Comparison of ENCODE assay signal across 8 mouse cellular contexts in genomic region chr17:47762518-47763340, GRCm38 (mm10). TPM values are rescaled to one million over a fixed set of nuclear protein-coding genes. Genes with fewer than 3 reads are reported as not detected.
DNase-seq lines count a peak whose midpoint lies in the region; ATAC-seq and TF ChIP-seq lines count a peak whose summit lies in the region.

No protein-coding gene starts in this region.

- peaks cover 11% of the 10 kb centered on the region; the same call in 1 of the 2 replicates for H3K27me3 ChIP-seq in forebrain, embryonic 10.5 days (ENCODE audit: poor library complexity, severe bottlenecking)
- no peaks in the 10 kb centered on the region for H3K27me3 ChIP-seq in forebrain, embryonic 11.5 days (ENCODE audit: control insufficient read depth, insufficient read depth, low read length)
- no peaks in the 10 kb centered on the region for H3K27me3 ChIP-seq in heart, embryonic 13.5 days (replicated peaks)
- no peaks in the 10 kb centered on the region for H3K27me3 ChIP-seq in liver, embryonic 11.5 days (replicated peaks; ENCODE audit: control insufficient read depth, insufficient read depth, low read length)

- WGBS in forebrain, embryonic 10.5 days: 82% methylated on average over 13 of the region's 13 CpGs
- 79% methylated on average over 13 of the region's 13 CpGs for WGBS in forebrain, embryonic 11.5 days
- 38% methylated on average over 13 of the region's 13 CpGs for WGBS in heart, embryonic 13.5 days
- WGBS in liver, embryonic 11.5 days: 72% methylated on average over 13 of the region's 13 CpGs
- WGBS in olfactory bulb, adult 2 months: 61% methylated on average over 13 of the region's 13 CpGs

- H3K4me2 ChIP-seq in forebrain, embryonic 11.5 days (ENCODE audit: low read depth, low read length, severe bottlenecking): no peak overlapping the region
- peak overlapping the region; percentile 29 for H3K4me2 ChIP-seq in heart, embryonic 13.5 days
- no peak overlapping the region for H3K4me2 ChIP-seq in liver, embryonic 11.5 days

- H3K4me1 ChIP-seq in forebrain, embryonic 10.5 days: peaks cover 6% of the 10 kb centered on the region
- no peaks in the 10 kb centered on the region for H3K4me1 ChIP-seq in forebrain, embryonic 11.5 days (replicated peaks; ENCODE audit: control insufficient read depth, insufficient read depth, low read length)
- H3K4me1 ChIP-seq in embryonic fibroblast, embryonic 13.5 days (ENCODE audit: control insufficient read depth, insufficient read depth, low read length): peaks cover 13% of the 10 kb centered on the region
- H3K4me1 ChIP-seq in heart, embryonic 13.5 days: peaks cover 50% of the 10 kb centered on the region
- peaks cover 20% of the 10 kb centered on the region for H3K4me1 ChIP-seq in liver, embryonic 11.5 days (replicated peaks; ENCODE audit: control insufficient read depth, insufficient read depth, low read length)
- H3K4me1 ChIP-seq in olfactory bulb, adult 2 months (ENCODE audit: control insufficient read depth, insufficient read depth, low read length): peaks cover 32% of the 10 kb centered on the region

- H3K9ac ChIP-seq in forebrain, embryonic 11.5 days (ENCODE audit: low read length): no peak overlapping the region
- H3K9ac ChIP-seq in heart, embryonic 13.5 days: peak overlapping the region; percentile 50
- 0 out of 2 replicates have a peak overlapping the region, but pooled peaks have one; percentile 1 for H3K9ac ChIP-seq in liver, embryonic 11.5 days (ENCODE audit: low read depth, low read length)

- no peaks in the 10 kb centered on the region for H3K9me3 ChIP-seq in forebrain, embryonic 10.5 days
- H3K9me3 ChIP-seq in forebrain, embryonic 11.5 days (ENCODE audit: control insufficient read depth, low read length): no peaks in the 10 kb centered on the region
- no peaks in the 10 kb centered on the region for H3K9me3 ChIP-seq in heart, embryonic 13.5 days
- no peaks in the 10 kb centered on the region for H3K9me3 ChIP-seq in liver, embryonic 11.5 days (ENCODE audit: control insufficient read depth, low read length)

- H3K27ac ChIP-seq in forebrain, embryonic 10.5 days: peak overlapping the region; percentile 53; the same call in 1 of the 2 replicates
- H3K27ac ChIP-seq in forebrain, embryonic 11.5 days (ENCODE audit: low read depth, low read length): no peak overlapping the region
- H3K27ac ChIP-seq in embryonic fibroblast, embryonic 13.5 days (ENCODE audit: insufficient read depth, low read length): 0 out of 2 replicates have a peak overlapping the region, but pooled peaks have one; percentile 11
- peak overlapping the region; percentile 94 for H3K27ac ChIP-seq in heart, embryonic 13.5 days (replicated peaks)
- H3K27ac ChIP-seq in liver, embryonic 11.5 days (ENCODE audit: low read depth, low read length): no peak overlapping the region
- H3K27ac ChIP-seq in olfactory bulb, adult 2 months (ENCODE audit: insufficient read depth, low read depth, low read length): peak overlapping the region; percentile 70

- TF ChIP-seq POLR2A in embryonic fibroblast, embryonic 13.5 days (IDR thresholded peaks at IDR 0.05; ENCODE audit: low read depth, low read length): no peak
- TF ChIP-seq POLR2A in olfactory bulb, adult 2 months (IDR thresholded peaks at IDR 0.05; ENCODE audit: insufficient read depth, low read depth, low read length): no peak

- no peaks in the 10 kb centered on the region for H3K36me3 ChIP-seq in forebrain, embryonic 10.5 days (replicated peaks)
- no peaks in the 10 kb centered on the region for H3K36me3 ChIP-seq in forebrain, embryonic 11.5 days (ENCODE audit: control insufficient read depth, insufficient read depth, low read length)
- H3K36me3 ChIP-seq in heart, embryonic 13.5 days: no peaks in the 10 kb centered on the region
- H3K36me3 ChIP-seq in liver, embryonic 11.5 days (ENCODE audit: control insufficient read depth, insufficient read depth, low read length): no peaks in the 10 kb centered on the region

- no peak for ATAC-seq in forebrain, embryonic 11.5 days (replicated peaks; ENCODE audit: low FRiP score)
- peak; percentile 38; the same call in 1 of the 2 replicates for ATAC-seq in heart, embryonic 13.5 days (ENCODE audit: extremely low read depth, insufficient number of reproducible peaks, low FRiP score, low TSS enrichment)
- ATAC-seq in liver, embryonic 11.5 days (replicated peaks; ENCODE audit: low FRiP score): no peak

- no peak for TF ChIP-seq CTCF in embryonic fibroblast, embryonic 13.5 days (IDR thresholded peaks at IDR 0.05; ENCODE audit: borderline replicate concordance, insufficient read depth, low read length)
- TF ChIP-seq CTCF in olfactory bulb, adult 2 months (IDR thresholded peaks at IDR 0.05; ENCODE audit: insufficient read depth, low read depth, low read length): no peak

- DNase-seq in forebrain, embryonic 10.5 days (ENCODE audit: extremely low spot score, low spot score): no peak
- DNase-seq in forebrain, embryonic 11.5 days (ENCODE audit: low spot score): no peak
- peak; percentile 77 for DNase-seq in kidney, postnatal 10 days
- no peak for DNase-seq in liver, embryonic 11.5 days (ENCODE audit: low spot score)
- DNase-seq in embryo, embryonic 9.5 days (ENCODE audit: extremely low spot score): no peak

- H3K4me3 ChIP-seq in forebrain, embryonic 10.5 days: no peak overlapping the region
- no peak overlapping the region for H3K4me3 ChIP-seq in forebrain, embryonic 11.5 days (ENCODE audit: low read depth, low read length)
- no peak overlapping the region for H3K4me3 ChIP-seq in embryonic fibroblast, embryonic 13.5 days (ENCODE audit: insufficient read depth, low read length)
- H3K4me3 ChIP-seq in heart, embryonic 13.5 days: no peak overlapping the region
- H3K4me3 ChIP-seq in liver, embryonic 11.5 days (ENCODE audit: low read depth, low read length): no peak overlapping the region
- H3K4me3 ChIP-seq in olfactory bulb, adult 2 months (ENCODE audit: insufficient read depth, low read depth, low read length): no peak overlapping the region

RNA-seq across cellular contexts. Expression of gene Tfeb, which starts 25.9 kb away (rescaled TPM):
- 1.9 and 2.2 TPM in 2 replicates for polyA plus RNA-seq in forebrain, embryonic 10.5 days (2016; fragmentation: Nextera tagmentation; extraction: Ambion mirVana)
- polyA plus RNA-seq in forebrain, embryonic 11.5 days (2014; fragmentation: Nextera tagmentation; extraction: Ambion mirVana): 1.9 and 3.3 TPM in 2 replicates
- 4.7 and 6.5 TPM in 2 replicates for polyA plus RNA-seq in embryonic fibroblast, embryonic 13.5 days (2011; ENCODE audit: insufficient read length, low read depth, missing spikeins)
- polyA plus RNA-seq in heart, embryonic 13.5 days (2015; fragmentation: Nextera tagmentation; extraction: Ambion mirVana): 21.1 and 22.4 TPM in 2 replicates
- polyA plus RNA-seq in liver, embryonic 11.5 days (2014; fragmentation: Nextera tagmentation; extraction: Ambion mirVana): 9.6 and 9.8 TPM in 2 replicates
- polyA plus RNA-seq in olfactory bulb, adult 2 months (2012; ENCODE audit: insufficient read depth, insufficient read length, low replicate concordance, missing spikeins): not detected in 2 replicates

RNA-seq across cellular contexts. Expression of gene Pgc, which starts 36.1 kb away (rescaled TPM):
- not detected in 2 replicates for polyA plus RNA-seq in forebrain, embryonic 10.5 days (2016; fragmentation: Nextera tagmentation; extraction: Ambion mirVana)
- polyA plus RNA-seq in forebrain, embryonic 11.5 days (2014; fragmentation: Nextera tagmentation; extraction: Ambion mirVana): not detected in 2 replicates
- not detected in 2 replicates for polyA plus RNA-seq in embryonic fibroblast, embryonic 13.5 days (2011; ENCODE audit: insufficient read length, low read depth, missing spikeins)
- polyA plus RNA-seq in heart, embryonic 13.5 days (2015; fragmentation: Nextera tagmentation; extraction: Ambion mirVana): 0.17 and 0.24 TPM in 2 replicates
- polyA plus RNA-seq in liver, embryonic 11.5 days (2014; fragmentation: Nextera tagmentation; extraction: Ambion mirVana): not detected in 2 replicates
- not detected in 2 replicates for polyA plus RNA-seq in olfactory bulb, adult 2 months (2012; ENCODE audit: insufficient read depth, insufficient read length, low replicate concordance, missing spikeins)

Comparison
In these comparisons a context has a peak if more than half of its experiments do, and no peak if none do; other contexts are left out.
1. H3K27ac ChIP-seq: peak in forebrain, embryonic 10.5 days (single experiment), embryonic fibroblast, embryonic 13.5 days (single experiment), heart, embryonic 13.5 days (single experiment) and olfactory bulb, adult 2 months (single experiment); none in forebrain, embryonic 11.5 days (single experiment) and liver, embryonic 11.5 days (single experiment).